Mouse (Mus musculus) midbrain, embryonic 15.5 days (tissue): ENCODE measurements around the gene Tgoln1. TPM values are rescaled to one million over a fixed set of nuclear protein-coding genes. Genes with fewer than 3 reads are reported as not detected.

ENCODE experiments used
- polyA plus RNA-seq: library from polyadenylated mRNA; unstranded; fragments of >200 nt; fragmentation: Nextera tagmentation; extraction: Ambion mirVana; gene quantifications from 2 replicates; pipeline ENCODE4 v1.2.1, GENCODE M21; 2015

Gene Tgoln1
- polyA plus RNA-seq, 1 experiment from 2014 or later, result 38.7 TPM

Other genes with a start within 250 kb of the Tgoln1 start
- 20.2 and 24.2 TPM in 2 replicates for gene Vamp5, start 236.5 kb downstream of the Tgoln1 start, polyA plus RNA-seq
- 22.2 and 28.1 TPM in 2 replicates for gene Vamp8, start 226.3 kb downstream of the Tgoln1 start, polyA plus RNA-seq
- 16.9 and 19.0 TPM in 2 replicates for gene Ggcx, start 202.7 kb downstream of the Tgoln1 start, polyA plus RNA-seq
- 354 and 380 TPM in 2 replicates for gene Mat2a, start 177.4 kb downstream of the Tgoln1 start, polyA plus RNA-seq
- gene Sh2d6, start 95.3 kb downstream of the Tgoln1 start, polyA plus RNA-seq, result 0.65 and 0.91 TPM in 2 replicates
- gene Capg, start 72.6 kb downstream of the Tgoln1 start, polyA plus RNA-seq, result 5.8 and 7.8 TPM in 2 replicates
- 16.5 and 17.4 TPM in 2 replicates for gene Elmod3, start 18.6 kb downstream of the Tgoln1 start, polyA plus RNA-seq
- gene Retsat, start 18.5 kb downstream of the Tgoln1 start, polyA plus RNA-seq, result 6.1 and 7.2 TPM in 2 replicates
- gene Tcf7l1, start 172.3 kb upstream of the Tgoln1 start, polyA plus RNA-seq, result 6.1 and 7.2 TPM in 2 replicates